9 mouse cellular contexts compared by ENCODE assay signal in the genomic region with DNA sequence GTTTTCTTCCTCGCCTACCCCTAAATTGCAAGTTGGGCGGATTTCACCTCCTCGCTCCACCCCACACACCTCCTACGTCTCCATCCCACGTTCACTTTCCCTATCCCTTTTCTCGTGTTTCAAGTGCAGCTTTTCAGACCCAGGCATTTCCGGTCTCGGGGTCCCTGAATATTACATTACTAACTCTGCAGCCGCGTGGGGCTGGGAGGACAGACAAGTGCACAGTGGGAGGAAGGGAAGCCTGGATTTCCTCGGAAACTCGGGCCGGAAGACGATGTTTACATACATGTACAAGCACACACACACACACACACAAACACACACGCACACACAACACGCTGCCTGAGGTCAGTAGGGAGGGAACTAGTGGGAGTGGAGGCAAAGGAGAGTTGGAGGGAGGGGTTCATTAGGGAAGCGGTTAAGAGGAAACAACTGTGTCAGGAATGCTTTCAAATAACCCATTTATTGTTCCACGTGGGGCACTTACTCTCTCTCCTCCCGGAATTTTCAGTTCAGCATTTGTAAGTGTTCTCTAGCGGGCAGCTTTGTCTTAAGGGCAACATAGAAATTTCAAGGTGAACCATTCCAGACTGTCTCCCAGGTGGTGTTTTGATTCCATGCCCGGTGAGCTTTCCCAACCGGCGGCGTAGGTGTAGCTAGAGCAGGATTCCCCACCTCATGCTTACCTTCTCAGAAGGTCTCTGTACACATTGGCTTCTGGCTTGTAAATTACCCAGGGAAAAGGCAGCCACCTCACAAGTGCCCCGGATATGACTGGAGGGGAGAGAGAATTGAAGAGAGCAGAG. TPM values are rescaled to one million over a fixed set of nuclear protein-coding genes. Genes with fewer than 3 reads are reported as not detected.
A peak's percentile ranks its signal among the peaks of the same experiment; 100 is the strongest.
DNase-seq lines count a peak whose midpoint lies in the region; ATAC-seq lines count a peak whose summit lies in the region.
"Had no signal": no experiment of that assay in that cellular context is flagged by ENCODE, and none has a peak within 500 bp of the region (broad histone marks: within the 10 kb centered on the region; RNA-seq: fewer than 3 reads in every experiment).

No protein-coding gene starts in this region.

- H3K4me3 ChIP-seq in embryonic facial prominence, embryonic 12.5 days, result peak overlapping the region; percentile 82
- peak overlapping the region; percentile 93 for H3K4me3 ChIP-seq in limb, embryonic 10.5 days

- DNase-seq in 3T3-L1 (ENCODE audit: low read depth, low spot score), result peak; percentile 44
- peak; percentile 38 to 44 for DNase-seq in heart, postnatal 36 days
- DNase-seq in limb, embryonic 10.5 days (ENCODE audit: low spot score), result peak; percentile 63
- peak; percentile 44 for DNase-seq in mesoderm, embryonic 11.5 days (ENCODE audit: low read depth, low spot score)
- DNase-seq in testis, postnatal 14 days (ENCODE audit: low spot score), result peak; percentile 21

- H3K27me3 ChIP-seq in embryonic facial prominence, embryonic 12.5 days, result no peaks in the 10 kb centered on the region
- H3K27me3 ChIP-seq in limb, embryonic 10.5 days (ENCODE audit: low read depth, poor library complexity, severe bottlenecking), result no peaks in the 10 kb centered on the region

- H3K9me3 ChIP-seq in embryonic facial prominence, embryonic 12.5 days, result no peaks in the 10 kb centered on the region
- no peaks in the 10 kb centered on the region for H3K9me3 ChIP-seq in limb, embryonic 10.5 days (replicated peaks)

- intact Hi-C loops in heart, postnatal 36 days (cut with DNase I), result loop anchor here (2.0 kb wide), 4 partner anchors 23 to 43 kb away; partner anchors contain the start of gene Pld2

- H3K4me1 ChIP-seq in embryonic facial prominence, embryonic 12.5 days, result peaks cover 27% of the 10 kb centered on the region
- peaks cover 43% of the 10 kb centered on the region for H3K4me1 ChIP-seq in limb, embryonic 10.5 days

- H3K36me3 ChIP-seq in embryonic facial prominence, embryonic 12.5 days, result no peaks in the 10 kb centered on the region
- peaks cover 16% of the 10 kb centered on the region for H3K36me3 ChIP-seq in limb, embryonic 10.5 days

- H3K4me2 ChIP-seq in embryonic facial prominence, embryonic 12.5 days (replicated peaks), result peak overlapping the region; percentile 78

- peak overlapping the region; percentile 88 for H3K27ac ChIP-seq in embryonic facial prominence, embryonic 12.5 days
- peak overlapping the region; percentile 96 for H3K27ac ChIP-seq in limb, embryonic 10.5 days

- WGBS in embryonic facial prominence, embryonic 12.5 days, result under 1% methylated on average over 25 of the region's 25 CpGs
- WGBS in limb, embryonic 10.5 days, result 2% methylated on average over 25 of the region's 25 CpGs

- peak; percentile 50 for ATAC-seq in CD4-positive, CD25-positive, alpha-beta regulatory T cell, adult 4 months
- ATAC-seq in embryonic facial prominence, embryonic 12.5 days (ENCODE audit: insufficient number of reproducible peaks, insufficient read depth, low FRiP score, low TSS enrichment), result 0 out of 2 replicates have a peak, but pooled peaks have one; percentile 43
- ATAC-seq in frontal cortex, adult (ENCODE audit: low TSS enrichment), result no peak

- peak overlapping the region; percentile 83 for H3K9ac ChIP-seq in embryonic facial prominence, embryonic 12.5 days

RNA-seq across cellular contexts. Expression of gene Mink1, which starts 1.0 kb away (rescaled TPM):
- 1 to 10 TPM; 5.6 to 8.4 TPM for polyA plus RNA-seq in CD4-positive, CD25-positive, alpha-beta regulatory T cell, adult 4 months (2017; shearing (Covaris generic))
- polyA plus RNA-seq in embryonic facial prominence, embryonic 12.5 days (2016; fragmentation: Nextera tagmentation; extraction: Ambion mirVana), result 16.7 and 17.5 TPM in 2 replicates
- 10 to 100 TPM; 43.9 to 49.4 TPM for total RNA-seq in heart, postnatal 36 days (2021)
- 15.1 and 17.2 TPM in 2 replicates for polyA plus RNA-seq in limb, embryonic 10.5 days (2016; fragmentation: Nextera tagmentation; extraction: Ambion mirVana)

RNA-seq across cellular contexts. Expression of gene Pld2, which starts 23.8 kb away (rescaled TPM):
- 1 to 10 TPM; 2.7 to 3.9 TPM for polyA plus RNA-seq in CD4-positive, CD25-positive, alpha-beta regulatory T cell, adult 4 months (2017; shearing (Covaris generic))
- 4.4 and 6.7 TPM in 2 replicates for polyA plus RNA-seq in embryonic facial prominence, embryonic 12.5 days (2016; fragmentation: Nextera tagmentation; extraction: Ambion mirVana)
- 1 to 10 TPM; 6.3 to 6.5 TPM for total RNA-seq in heart, postnatal 36 days (2021)
- 1.4 and 2.0 TPM in 2 replicates for polyA plus RNA-seq in limb, embryonic 10.5 days (2016; fragmentation: Nextera tagmentation; extraction: Ambion mirVana)

RNA-seq across cellular contexts. Expression of gene Gm40193, which starts 30.9 kb away (rescaled TPM):
- polyA plus RNA-seq in CD4-positive, CD25-positive, alpha-beta regulatory T cell, adult 4 months (2017; shearing (Covaris generic)), result not detected
- not detected in 2 replicates for polyA plus RNA-seq in embryonic facial prominence, embryonic 12.5 days (2016; fragmentation: Nextera tagmentation; extraction: Ambion mirVana)
- not detected for total RNA-seq in heart, postnatal 36 days (2021)
- polyA plus RNA-seq in limb, embryonic 10.5 days (2016; fragmentation: Nextera tagmentation; extraction: Ambion mirVana), result not detected in 2 replicates
- total RNA-seq: layer of hippocampus, postnatal 36 days had no signal

RNA-seq across cellular contexts. Expression of gene Psmb6, which starts 38.5 kb away (rescaled TPM):
- 100 to 1,000 TPM; 378 to 439 TPM for polyA plus RNA-seq in CD4-positive, CD25-positive, alpha-beta regulatory T cell, adult 4 months (2017; shearing (Covaris generic))
- 784 and 848 TPM in 2 replicates for polyA plus RNA-seq in embryonic facial prominence, embryonic 12.5 days (2016; fragmentation: Nextera tagmentation; extraction: Ambion mirVana)
- 100 to 1,000 TPM; 230 to 233 TPM for total RNA-seq in heart, postnatal 36 days (2021)
- polyA plus RNA-seq in limb, embryonic 10.5 days (2016; fragmentation: Nextera tagmentation; extraction: Ambion mirVana), result 1,140 and 1,215 TPM in 2 replicates

RNA-seq across cellular contexts. Expression of gene Gltpd2, which starts 44.7 kb away (rescaled TPM):
- polyA plus RNA-seq in CD4-positive, CD25-positive, alpha-beta regulatory T cell, adult 4 months (2017; shearing (Covaris generic)), result not detected
- polyA plus RNA-seq in embryonic facial prominence, embryonic 12.5 days (2016; fragmentation: Nextera tagmentation; extraction: Ambion mirVana), result 0.50 and 0.77 TPM in 2 replicates
- total RNA-seq in heart, postnatal 36 days (2021), result not detected
- polyA plus RNA-seq in limb, embryonic 10.5 days (2016; fragmentation: Nextera tagmentation; extraction: Ambion mirVana), result 0.16 and 0.19 TPM in 2 replicates
- total RNA-seq: layer of hippocampus, postnatal 36 days had no signal
